Mouse (Mus musculus): ENCODE measurements around the gene Rybp.

- TF ChIP-seq CTCF (IDR thresholded peaks at IDR 0.05) (no peak), POLR2A (IDR thresholded peaks at IDR 0.05; ENCODE audit: insufficient read depth, low read depth, low read length) (no peak)
Observed at GRCm38 (mm10) chr6:100304831-100305230, 17.5 kb upstream of the Rybp start.
